Mouse (Mus musculus) CH12.LX (cell line): ENCODE data around the gene Gm3138.
"Not testable (repeated sequence)": the region's sequence is repeated elsewhere in the genome, so short reads cannot be mapped to it uniquely, and the experiment has no call there.

ENCODE experiments used
- CTCF ChIP-seq, 2 experiments: IDR thresholded peaks in 1 of 2; conservative IDR thresholded peaks in 1 of 2; 2 replicates each; pipeline ENCODE4 v1.5.1; 2011 to 2012; ENCODE audit warnings: low read depth in 2 of 2, low read length in 2 of 2, improper control_type of control experiment in 1 of 2, inconsistent platforms in 1 of 2, mild to moderate bottlenecking in 1 of 2, moderate library complexity in 1 of 2
- EP300 ChIP-seq: IDR thresholded peaks from 2 replicates; pipeline ENCODE4 v1.6.1; 2011; ENCODE audit warnings: low read length, improper control_type of control experiment
- GABPA ChIP-seq: IDR thresholded peaks from 2 replicates; pipeline ENCODE4 v1.6.1; 2012; ENCODE audit warnings: low read depth, low read length, improper control_type of control experiment, inconsistent platforms; ENCODE audit not compliant: insufficient replicate concordance
- KAT2A ChIP-seq: IDR thresholded peaks from 2 replicates; pipeline ENCODE4 v1.6.1; 2012; ENCODE audit warnings: low read length, improper control_type of control experiment, inconsistent platforms; ENCODE audit not compliant: insufficient replicate concordance
- MYC ChIP-seq: IDR thresholded peaks from 2 replicates; pipeline ENCODE4 v1.6.1; 2011; ENCODE audit warnings: low read depth, mild to moderate bottlenecking, improper control_type of control experiment, low read length
- NRF1 ChIP-seq: IDR thresholded peaks from 2 replicates; pipeline ENCODE4 v1.6.1; 2014; ENCODE audit warnings: low read depth, mild to moderate bottlenecking, inconsistent platforms, low read length, improper control_type of control experiment, moderate library complexity
- POLR2A ChIP-seq: IDR thresholded peaks from 2 replicates; pipeline ENCODE4 v1.6.1; 2011; ENCODE audit warnings: low read depth, mild to moderate bottlenecking, improper control_type of control experiment, low read length
- SMC3 ChIP-seq: IDR thresholded peaks from 2 replicates; pipeline ENCODE4 v1.6.1; 2011; ENCODE audit warnings: low read depth, low read length, improper control_type of control experiment
- UBTF ChIP-seq: IDR thresholded peaks from 2 replicates; pipeline ENCODE4 v1.6.1; 2012; ENCODE audit warnings: low read depth, mild to moderate bottlenecking, inconsistent platforms, low read length, improper control_type of control experiment, moderate library complexity
- USF2 ChIP-seq: conservative IDR thresholded peaks from 2 replicates; pipeline ENCODE4 v1.6.1; 2011; ENCODE audit warnings: low read depth, low read length, improper control_type of control experiment
- ZC3H11A ChIP-seq: IDR thresholded peaks from 2 replicates; pipeline ENCODE4 v1.6.1; 2012; ENCODE audit warnings: low read depth, mild to moderate bottlenecking, inconsistent platforms, low read length, improper control_type of control experiment
- ZNF384 ChIP-seq: IDR thresholded peaks from 2 replicates; pipeline ENCODE4 v1.6.1; 2012; ENCODE audit warnings: low read depth, low read length, improper control_type of control experiment, inconsistent platforms

DNA sequence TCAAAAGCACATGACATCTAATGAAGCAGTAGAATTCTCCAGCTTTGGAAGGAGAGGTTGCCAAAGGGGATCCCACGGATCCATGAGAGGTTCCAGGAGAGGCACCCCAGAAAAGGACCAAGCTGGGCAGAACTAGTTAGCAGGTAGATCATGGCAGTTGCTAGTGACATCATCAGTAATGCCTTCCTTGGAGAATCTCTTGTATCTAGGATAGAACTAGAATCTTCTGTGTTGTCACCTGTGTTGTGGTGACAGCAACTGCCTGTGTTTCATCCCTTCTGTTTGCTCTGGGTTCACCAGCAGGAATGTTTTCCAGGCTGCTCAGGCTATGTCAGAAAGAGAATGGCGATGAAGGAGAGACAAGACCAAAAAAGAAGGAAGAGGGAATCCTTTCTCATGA lies at the start of gene Gm3138:
- TF ChIP-seq ZNF384; EP300; ZC3H11A; CTCF (conservative IDR thresholded peaks at IDR 0.05 in 1 of 2, IDR thresholded peaks at IDR 0.05 in 1 of 2; ENCODE audit: low read depth in 2 of 2, low read length in 2 of 2); POLR2A; NRF1; KAT2A; MYC; GABPA; SMC3; USF2; UBTF: not testable (repeated sequence)
